Mouse (Mus musculus): Measurements from ENCODE around the gene Osbpl10. TPM values are rescaled to one million over a fixed set of nuclear protein-coding genes. Genes with fewer than 3 reads are reported as not detected.
A peak's percentile ranks its signal among the peaks of the same experiment; 100 is the strongest.

Osbpl10 gene
- polyA plus RNA-seq, 1 experiment from 2014 or later, result 1.6 TPM

- no peak for DNase-seq (ENCODE audit: low spot score)
- H3K9me3 ChIP-seq (ENCODE audit: control insufficient read depth, low read length), result no peaks in the 10 kb centered on the region
- H3K4me2 ChIP-seq (ENCODE audit: low read length), result no peak overlapping the region
- WGBS, result 71% methylated on average over 10 of the region's 10 CpGs
- no peaks in the 10 kb centered on the region for H3K4me1 ChIP-seq (replicated peaks; ENCODE audit: control insufficient read depth, insufficient read depth, low read length)
- no peaks in the 10 kb centered on the region for H3K27me3 ChIP-seq (replicated peaks; ENCODE audit: control insufficient read depth, insufficient read depth, low read length)
- no peak for ATAC-seq (replicated peaks; ENCODE audit: low FRiP score, low TSS enrichment, low read depth)
- no peaks in the 10 kb centered on the region for H3K36me3 ChIP-seq (ENCODE audit: control insufficient read depth, insufficient read depth, low read length)
- no peak overlapping the region for H3K27ac ChIP-seq (ENCODE audit: low read depth)
- no peak overlapping the region for H3K4me3 ChIP-seq (ENCODE audit: low read depth, low read length)
- H3K9ac ChIP-seq (ENCODE audit: low read length), result no peak overlapping the region
Measured at GRCm38 (mm10) chr9:114990421-114990820, 12.1 kb downstream of the Osbpl10 start.

DNA sequence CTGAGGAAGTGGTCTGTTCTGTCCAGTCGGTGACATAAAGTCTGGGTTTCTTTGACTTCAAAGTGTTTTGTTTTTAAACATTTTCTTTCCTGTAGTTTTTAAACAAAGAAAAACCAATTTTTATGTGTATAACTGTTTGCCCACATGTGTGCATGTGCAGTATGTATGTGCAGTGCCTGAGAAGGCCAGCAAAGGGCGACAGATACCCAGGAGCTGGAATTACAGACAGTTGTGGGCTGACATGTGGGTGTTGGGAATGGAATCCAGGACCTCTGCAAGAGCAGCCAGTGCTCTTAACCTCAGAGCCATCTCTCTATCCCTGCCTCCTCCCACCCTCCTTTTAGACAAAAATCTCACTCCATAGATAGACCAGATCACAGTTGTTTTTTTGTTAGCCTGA, 14.2 kb downstream of the Osbpl10 start:
- Histone ChIP-seq H3K27ac (ENCODE audit: low read depth) (no peak overlapping the region), H3K4me2 (ENCODE audit: low read length) (no peak overlapping the region), H3K9me3 (ENCODE audit: control insufficient read depth, low read length) (no peaks in the 10 kb centered on the region), H3K9ac (ENCODE audit: low read length) (no peak overlapping the region), H3K27me3 (replicated peaks; ENCODE audit: control insufficient read depth, insufficient read depth, low read length) (no peaks in the 10 kb centered on the region), H3K4me3 (ENCODE audit: low read depth, low read length) (no peak overlapping the region), H3K36me3 (ENCODE audit: control insufficient read depth, insufficient read depth, low read length) (no peaks in the 10 kb centered on the region), H3K4me1 (replicated peaks; ENCODE audit: control insufficient read depth, insufficient read depth, low read length) (no peaks in the 10 kb centered on the region)
- WGBS, result 86% methylated on average over 2 of the region's 2 CpGs
- DNase-seq (ENCODE audit: low spot score) (no peak), ATAC-seq (replicated peaks; ENCODE audit: low FRiP score, low TSS enrichment, low read depth) (no peak)

DNA sequence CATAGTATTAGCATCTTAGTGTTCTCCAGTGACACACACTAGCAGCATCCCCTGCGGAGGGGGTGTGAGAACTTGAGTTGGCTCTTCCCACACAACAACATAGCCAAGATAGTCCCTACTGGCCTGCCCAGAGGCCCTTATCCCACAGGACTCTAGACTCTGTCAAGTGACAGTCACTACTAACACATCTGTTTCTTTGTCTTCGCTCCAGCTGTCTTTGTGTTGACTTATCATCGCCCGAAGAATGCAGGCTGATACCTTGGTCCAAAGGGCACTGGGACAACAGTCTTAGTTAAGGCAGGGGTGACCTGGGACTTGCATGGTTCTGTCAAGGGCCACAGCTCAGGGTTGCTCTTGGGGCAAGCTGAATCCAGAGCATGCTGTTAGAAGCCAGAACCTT, 16.9 kb downstream of the Osbpl10 start:
- Histone ChIP-seq H3K4me1 (replicated peaks; ENCODE audit: control insufficient read depth, insufficient read depth, low read length) (no peaks in the 10 kb centered on the region), H3K4me3 (ENCODE audit: low read depth, low read length) (no peak overlapping the region), H3K27ac (ENCODE audit: low read depth) (no peak overlapping the region), H3K4me2 (ENCODE audit: low read length) (no peak overlapping the region), H3K9ac (ENCODE audit: low read length) (no peak overlapping the region), H3K9me3 (ENCODE audit: control insufficient read depth, low read length) (no peaks in the 10 kb centered on the region), H3K27me3 (replicated peaks; ENCODE audit: control insufficient read depth, insufficient read depth, low read length) (no peaks in the 10 kb centered on the region), H3K36me3 (ENCODE audit: control insufficient read depth, insufficient read depth, low read length) (no peaks in the 10 kb centered on the region)
- DNase-seq (ENCODE audit: low spot score) (no peak), ATAC-seq (replicated peaks; ENCODE audit: low FRiP score, low TSS enrichment, low read depth) (no peak)
- 71% methylated on average over 4 of the region's 4 CpGs for WGBS

DNA sequence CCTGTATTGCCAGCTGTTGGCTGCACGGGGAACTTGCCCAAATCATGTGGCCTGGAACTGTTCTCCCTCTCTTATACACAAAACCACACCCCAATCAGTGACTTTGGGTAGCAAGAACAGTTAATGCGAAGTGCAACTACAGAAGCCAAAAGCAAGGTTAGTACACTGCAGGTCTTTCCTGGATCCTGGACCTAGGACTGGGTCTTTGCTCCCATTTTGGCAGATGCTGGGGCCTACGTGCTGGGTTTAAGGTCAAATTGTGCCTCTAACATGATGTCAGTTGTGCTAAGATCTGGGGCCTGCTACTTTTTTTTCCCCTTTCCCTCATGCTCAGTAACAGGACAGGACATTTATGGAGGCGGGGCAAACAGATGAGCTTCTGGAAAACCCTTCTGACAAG, 17.3 kb downstream of the Osbpl10 start:
- Histone ChIP-seq H3K36me3 (ENCODE audit: control insufficient read depth, insufficient read depth, low read length) (no peaks in the 10 kb centered on the region), H3K27me3 (replicated peaks; ENCODE audit: control insufficient read depth, insufficient read depth, low read length) (no peaks in the 10 kb centered on the region), H3K4me3 (ENCODE audit: low read depth, low read length) (no peak overlapping the region), H3K4me2 (ENCODE audit: low read length) (no peak overlapping the region), H3K9me3 (ENCODE audit: control insufficient read depth, low read length) (no peaks in the 10 kb centered on the region), H3K27ac (ENCODE audit: low read depth) (no peak overlapping the region), H3K4me1 (replicated peaks; ENCODE audit: control insufficient read depth, insufficient read depth, low read length) (no peaks in the 10 kb centered on the region), H3K9ac (ENCODE audit: low read length) (no peak overlapping the region)
- WGBS, result 87% methylated on average over 4 of the region's 4 CpGs
- DNase-seq (ENCODE audit: low spot score) (no peak), ATAC-seq (replicated peaks; ENCODE audit: low FRiP score, low TSS enrichment, low read depth) (no peak)

DNA sequence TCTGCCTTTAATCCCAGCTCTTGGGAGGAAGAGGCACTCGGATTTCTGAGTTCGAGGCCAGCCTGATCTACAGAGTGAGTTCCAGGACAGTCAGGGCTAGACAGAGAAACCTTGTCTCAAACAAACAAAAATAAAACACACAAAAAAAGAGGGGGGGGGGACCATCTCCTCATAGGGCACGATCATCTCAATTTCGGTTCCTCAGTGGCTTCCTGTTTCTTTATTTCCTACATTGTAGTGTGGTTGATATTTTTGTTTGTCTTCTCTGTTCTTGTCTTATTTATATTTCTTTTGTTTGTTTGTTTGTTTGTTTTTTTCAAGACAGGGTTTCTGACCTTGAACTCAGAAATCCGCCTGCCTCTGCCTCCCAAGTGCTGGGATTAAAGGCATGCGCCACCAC, 18.1 kb downstream of the Osbpl10 start:
- H3K9ac ChIP-seq (ENCODE audit: low read length), result no peak overlapping the region
- WGBS, result 94% methylated on average over 6 of the region's 6 CpGs
- no peak overlapping the region for H3K4me2 ChIP-seq (ENCODE audit: low read length)
- H3K27me3 ChIP-seq (replicated peaks; ENCODE audit: control insufficient read depth, insufficient read depth, low read length), result no peaks in the 10 kb centered on the region
- no peaks in the 10 kb centered on the region for H3K4me1 ChIP-seq (replicated peaks; ENCODE audit: control insufficient read depth, insufficient read depth, low read length)
- no peak overlapping the region for H3K4me3 ChIP-seq (ENCODE audit: low read depth, low read length)
- H3K36me3 ChIP-seq (ENCODE audit: control insufficient read depth, insufficient read depth, low read length), result no peaks in the 10 kb centered on the region
- DNase-seq (ENCODE audit: low spot score) (no peak), ATAC-seq (replicated peaks; ENCODE audit: low FRiP score, low TSS enrichment, low read depth) (no peak)
- H3K9me3 ChIP-seq (ENCODE audit: control insufficient read depth, low read length), result no peaks in the 10 kb centered on the region
- H3K27ac ChIP-seq (ENCODE audit: low read depth), result no peak overlapping the region

GRCm38 (mm10) chr9:114999010-114999770, 20.8 kb downstream of the Osbpl10 start:
- Histone ChIP-seq H3K4me1 (replicated peaks; ENCODE audit: control insufficient read depth, insufficient read depth, low read length) (no peaks in the 10 kb centered on the region), H3K9me3 (ENCODE audit: control insufficient read depth, low read length) (no peaks in the 10 kb centered on the region), H3K9ac (ENCODE audit: low read length) (no peak overlapping the region), H3K4me2 (ENCODE audit: low read length) (no peak overlapping the region), H3K27ac (ENCODE audit: low read depth) (no peak overlapping the region), H3K36me3 (ENCODE audit: control insufficient read depth, insufficient read depth, low read length) (no peaks in the 10 kb centered on the region), H3K4me3 (ENCODE audit: low read depth, low read length) (no peak overlapping the region), H3K27me3 (replicated peaks; ENCODE audit: control insufficient read depth, insufficient read depth, low read length) (no peaks in the 10 kb centered on the region)
- ATAC-seq (replicated peaks; ENCODE audit: low FRiP score, low TSS enrichment, low read depth), result no peak
- no peak for DNase-seq (ENCODE audit: low spot score)
- WGBS, result 76% methylated on average over 6 of the region's 6 CpGs

- Histone ChIP-seq H3K4me3 (ENCODE audit: low read depth, low read length) (no peak overlapping the region), H3K4me1 (replicated peaks; ENCODE audit: control insufficient read depth, insufficient read depth, low read length) (no peaks in the 10 kb centered on the region), H3K9me3 (ENCODE audit: control insufficient read depth, low read length) (no peaks in the 10 kb centered on the region), H3K4me2 (ENCODE audit: low read length) (no peak overlapping the region), H3K9ac (ENCODE audit: low read length) (no peak overlapping the region), H3K36me3 (ENCODE audit: control insufficient read depth, insufficient read depth, low read length) (no peaks in the 10 kb centered on the region), H3K27ac (ENCODE audit: low read depth) (no peak overlapping the region), H3K27me3 (replicated peaks; ENCODE audit: control insufficient read depth, insufficient read depth, low read length) (no peaks in the 10 kb centered on the region)
- DNase-seq (ENCODE audit: low spot score) (no peak), ATAC-seq (replicated peaks; ENCODE audit: low FRiP score, low TSS enrichment, low read depth) (no peak)
- WGBS, result 59% methylated on average over 5 of the region's 5 CpGs
Measured at GRCm38 (mm10) chr9:114999771-115000146, 21.4 kb downstream of the Osbpl10 start.

- H3K4me3 ChIP-seq (ENCODE audit: low read depth, low read length), result no peak overlapping the region
- DNase-seq (ENCODE audit: low spot score), result no peak
- no peak overlapping the region for H3K27ac ChIP-seq (ENCODE audit: low read depth)
- H3K9me3 ChIP-seq (ENCODE audit: control insufficient read depth, low read length), result peaks cover 8% of the 10 kb centered on the region; the same call in 1 of the 2 replicates
- H3K36me3 ChIP-seq (ENCODE audit: control insufficient read depth, insufficient read depth, low read length), result no peaks in the 10 kb centered on the region
- H3K4me1 ChIP-seq (replicated peaks; ENCODE audit: control insufficient read depth, insufficient read depth, low read length), result no peaks in the 10 kb centered on the region; the same call in 1 of the 2 replicates
- H3K4me2 ChIP-seq (ENCODE audit: low read length), result no peak overlapping the region
- WGBS, result 81% methylated on average over 10 of the region's 10 CpGs
- H3K9ac ChIP-seq (ENCODE audit: low read length), result no peak overlapping the region
- no peak for ATAC-seq (replicated peaks; ENCODE audit: low FRiP score, low TSS enrichment, low read depth)
- no peaks in the 10 kb centered on the region for H3K27me3 ChIP-seq (replicated peaks; ENCODE audit: control insufficient read depth, insufficient read depth, low read length)
Measured at GRCm38 (mm10) chr9:115005446-115005845, 27.1 kb downstream of the Osbpl10 start.

GRCm38 (mm10) chr9:115007776-115008175, 29.4 kb downstream of the Osbpl10 start:
- H3K27ac ChIP-seq (ENCODE audit: low read depth), result 0 out of 2 replicates have a peak overlapping the region, but pooled peaks have one; percentile 5

More at GRCm38 (mm10) chr9:115007776-115008175, 29.4 kb downstream of the Osbpl10 start:
- Histone ChIP-seq H3K36me3 (ENCODE audit: control insufficient read depth, insufficient read depth, low read length) (no peaks in the 10 kb centered on the region), H3K4me2 (ENCODE audit: low read length) (no peak overlapping the region), H3K4me3 (ENCODE audit: low read depth, low read length) (no peak overlapping the region), H3K4me1 (replicated peaks; ENCODE audit: control insufficient read depth, insufficient read depth, low read length) (no peaks in the 10 kb centered on the region; the same call in 1 of the 2 replicates), H3K27me3 (replicated peaks; ENCODE audit: control insufficient read depth, insufficient read depth, low read length) (no peaks in the 10 kb centered on the region), H3K9ac (ENCODE audit: low read length) (no peak overlapping the region), H3K9me3 (ENCODE audit: control insufficient read depth, low read length) (peaks cover 8% of the 10 kb centered on the region; the same call in 1 of the 2 replicates)
- DNase-seq (ENCODE audit: low spot score) (no peak), ATAC-seq (replicated peaks; ENCODE audit: low FRiP score, low TSS enrichment, low read depth) (no peak)
- WGBS, result 57% methylated on average over 6 of the region's 6 CpGs
